Mouse (Mus musculus): ENCODE measurements around the gene BC028528. TPM values are rescaled to one million over a fixed set of nuclear protein-coding genes. Genes with fewer than 3 reads are reported as not detected.
"Not testable (repeated sequence)": the region's sequence is repeated elsewhere in the genome, so short reads cannot be mapped to it uniquely, and the experiment has no call there.

The BC028528 gene
- polyA plus RNA-seq, 1 experiment = 0.30 TPM

- no peaks in the 10 kb centered on the region for H3K9me3 ChIP-seq
- H3K4me1 ChIP-seq = peaks cover 9% of the 10 kb centered on the region
- no peaks in the 10 kb centered on the region for H3K27me3 ChIP-seq (replicated peaks)
- no peak overlapping the region for H3K4me3 ChIP-seq (replicated peaks)
- TF ChIP-seq FLI1 (IDR thresholded peaks at IDR 0.05; ENCODE audit: low read length) (no peak), GATA1 (IDR thresholded peaks at IDR 0.05; ENCODE audit: borderline replicate concordance, low read length) (no peak)
- peaks cover 40% of the 10 kb centered on the region for H3K36me3 ChIP-seq (replicated peaks; ENCODE audit: low read length)
These were observed 30.0 kb downstream of the BC028528 start for GRCm38 (mm10) chr3:95861796-95862195.

- Histone ChIP-seq H3K4me3 (replicated peaks) (no peak overlapping the region), H3K4me1 (peaks cover 13% of the 10 kb centered on the region), H3K36me3 (replicated peaks; ENCODE audit: low read length) (peaks cover 36% of the 10 kb centered on the region), H3K27me3 (replicated peaks) (no peaks in the 10 kb centered on the region), H3K9me3 (no peaks in the 10 kb centered on the region)
- TF ChIP-seq FLI1 (IDR thresholded peaks at IDR 0.05; ENCODE audit: low read length) (no peak), GATA1 (IDR thresholded peaks at IDR 0.05; ENCODE audit: borderline replicate concordance, low read length) (no peak)
These were observed 30.6 kb downstream of the BC028528 start for GRCm38 (mm10) chr3:95861216-95861615.

GRCm38 (mm10) chr3:95860323-95860722 is 31.5 kb downstream of the BC028528 start:
- Histone ChIP-seq H3K9me3 (no peaks in the 10 kb centered on the region), H3K36me3 (replicated peaks; ENCODE audit: low read length) (peaks cover 27% of the 10 kb centered on the region), H3K27me3 (replicated peaks) (no peaks in the 10 kb centered on the region), H3K4me1 (peaks cover 17% of the 10 kb centered on the region), H3K4me3 (replicated peaks) (no peak overlapping the region)
- TF ChIP-seq FLI1 (IDR thresholded peaks at IDR 0.05; ENCODE audit: low read length) (no peak), GATA1 (IDR thresholded peaks at IDR 0.05; ENCODE audit: borderline replicate concordance, low read length) (no peak)

- Histone ChIP-seq H3K36me3 (replicated peaks; ENCODE audit: low read length) (peaks cover 17% of the 10 kb centered on the region), H3K4me1 (peaks cover 29% of the 10 kb centered on the region)
- not testable (repeated sequence) for H3K4me3 ChIP-seq (replicated peaks); H3K27me3 ChIP-seq (replicated peaks); H3K9me3 ChIP-seq
These were observed 33.5 kb downstream of the BC028528 start for GRCm38 (mm10) chr3:95858278-95858677.

DNA sequence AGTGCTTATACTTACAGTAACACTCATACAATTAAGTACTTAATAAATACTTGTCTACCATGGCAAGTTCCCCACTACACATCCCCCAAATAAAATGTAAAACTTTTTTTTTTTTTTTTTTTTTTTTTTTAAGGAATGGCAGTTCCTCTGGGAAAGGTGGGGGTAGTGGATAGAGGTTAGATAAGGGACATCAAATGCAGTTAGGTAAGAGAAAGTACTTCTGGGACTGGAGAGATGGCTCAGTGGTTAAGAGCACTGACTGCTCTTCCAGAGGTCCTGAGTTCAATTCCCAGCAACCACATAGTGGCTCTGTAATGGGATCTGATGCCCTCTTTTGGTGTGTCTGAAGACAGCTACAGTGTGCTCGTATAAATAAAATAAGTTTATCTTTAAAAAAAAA is 34.8 kb downstream of the BC028528 start:
- peaks cover 23% of the 10 kb centered on the region for H3K36me3 ChIP-seq (replicated peaks; ENCODE audit: low read length)
- not testable (repeated sequence) for H3K27me3 ChIP-seq (replicated peaks); H3K9me3 ChIP-seq; H3K4me3 ChIP-seq (replicated peaks)
- H3K4me1 ChIP-seq = peaks cover 39% of the 10 kb centered on the region

GRCm38 (mm10) chr3:95856115-95856514 is 35.7 kb downstream of the BC028528 start:
- Histone ChIP-seq H3K36me3 (replicated peaks; ENCODE audit: low read length) (peaks cover 28% of the 10 kb centered on the region), H3K4me3 (replicated peaks) (peak overlapping the region; percentile 95), H3K4me1 (peaks cover 45% of the 10 kb centered on the region), H3K9me3 (no peaks in the 10 kb centered on the region), H3K27me3 (replicated peaks) (no peaks in the 10 kb centered on the region)
- TF ChIP-seq FLI1 (IDR thresholded peaks at IDR 0.05; ENCODE audit: low read length) = no peak
- TF ChIP-seq GATA1 (IDR thresholded peaks at IDR 0.05; ENCODE audit: borderline replicate concordance, low read length) = no peak

GRCm38 (mm10) chr3:95855502-95856089 is 36.2 kb downstream of the BC028528 start, which contains the start of gene Prpf3:
TSS of gene Prpf3 (minus strand) at chr3:95855885.
- no peaks in the 10 kb centered on the region for H3K27me3 ChIP-seq (replicated peaks)
- peak within 1 kb of the TSS; percentile 95 for H3K4me3 ChIP-seq (replicated peaks)
- H3K36me3 ChIP-seq (replicated peaks; ENCODE audit: low read length) = peaks cover 33% of the 10 kb centered on the region
- TF ChIP-seq FLI1 (IDR thresholded peaks at IDR 0.05; ENCODE audit: low read length) (peak; percentile 63; the same call in 1 of the 2 replicates), GATA1 (IDR thresholded peaks at IDR 0.05; ENCODE audit: borderline replicate concordance, low read length) (no peak)
- peaks cover 48% of the 10 kb centered on the region for H3K4me1 ChIP-seq
- no peaks in the 10 kb centered on the region for H3K9me3 ChIP-seq

DNA sequence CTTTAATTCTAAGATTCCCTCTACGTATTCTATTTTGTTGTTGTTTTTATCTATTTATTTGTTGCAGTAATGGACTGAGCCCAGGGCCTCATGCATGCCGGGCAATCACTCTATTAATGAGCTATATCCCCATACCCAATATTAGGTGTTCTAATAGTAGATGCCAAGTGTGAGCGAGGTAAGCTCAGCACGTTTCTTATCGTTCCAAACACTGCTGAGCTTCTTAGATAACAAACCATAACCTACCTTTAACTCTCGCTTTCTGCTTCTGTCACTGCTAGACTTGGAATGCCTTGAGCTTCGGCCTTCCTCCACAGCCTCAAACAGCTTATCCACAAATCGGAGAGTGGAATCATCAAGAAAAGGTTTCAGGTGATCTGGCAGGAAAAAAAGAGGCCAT is 40.5 kb downstream of the BC028528 start:
- Histone ChIP-seq H3K4me1 (peaks cover 53% of the 10 kb centered on the region), H3K36me3 (replicated peaks; ENCODE audit: low read length) (peaks cover 73% of the 10 kb centered on the region), H3K9me3 (no peaks in the 10 kb centered on the region), H3K4me3 (replicated peaks) (no peak overlapping the region), H3K27me3 (replicated peaks) (no peaks in the 10 kb centered on the region)
- no peak for TF ChIP-seq FLI1 (IDR thresholded peaks at IDR 0.05; ENCODE audit: low read length)
- no peak for TF ChIP-seq GATA1 (IDR thresholded peaks at IDR 0.05; ENCODE audit: borderline replicate concordance, low read length)

DNA sequence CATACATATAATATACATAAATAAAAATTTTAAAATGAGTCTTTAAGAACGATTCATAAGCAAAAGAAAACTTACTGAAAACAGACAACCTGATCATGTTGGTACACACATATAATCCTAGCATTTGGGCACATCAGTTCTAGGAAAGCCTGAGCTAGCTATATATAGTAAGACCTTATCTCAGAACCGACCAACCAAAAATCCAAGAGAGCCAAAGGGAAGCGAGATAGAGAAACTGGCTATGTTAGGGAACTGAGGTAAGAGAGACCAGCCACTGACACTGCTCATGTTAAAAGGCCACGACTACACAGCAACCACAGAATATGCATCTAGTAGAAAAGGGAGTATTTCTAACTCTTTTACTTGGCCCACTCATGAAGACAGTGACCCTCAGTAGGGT is 41.2 kb downstream of the BC028528 start:
- Histone ChIP-seq H3K9me3 (no peaks in the 10 kb centered on the region), H3K4me1 (peaks cover 48% of the 10 kb centered on the region), H3K4me3 (replicated peaks) (no peak overlapping the region), H3K36me3 (replicated peaks; ENCODE audit: low read length) (peaks cover 80% of the 10 kb centered on the region), H3K27me3 (replicated peaks) (no peaks in the 10 kb centered on the region)
- TF ChIP-seq FLI1 (IDR thresholded peaks at IDR 0.05; ENCODE audit: low read length) (no peak), GATA1 (IDR thresholded peaks at IDR 0.05; ENCODE audit: borderline replicate concordance, low read length) (no peak)

DNA sequence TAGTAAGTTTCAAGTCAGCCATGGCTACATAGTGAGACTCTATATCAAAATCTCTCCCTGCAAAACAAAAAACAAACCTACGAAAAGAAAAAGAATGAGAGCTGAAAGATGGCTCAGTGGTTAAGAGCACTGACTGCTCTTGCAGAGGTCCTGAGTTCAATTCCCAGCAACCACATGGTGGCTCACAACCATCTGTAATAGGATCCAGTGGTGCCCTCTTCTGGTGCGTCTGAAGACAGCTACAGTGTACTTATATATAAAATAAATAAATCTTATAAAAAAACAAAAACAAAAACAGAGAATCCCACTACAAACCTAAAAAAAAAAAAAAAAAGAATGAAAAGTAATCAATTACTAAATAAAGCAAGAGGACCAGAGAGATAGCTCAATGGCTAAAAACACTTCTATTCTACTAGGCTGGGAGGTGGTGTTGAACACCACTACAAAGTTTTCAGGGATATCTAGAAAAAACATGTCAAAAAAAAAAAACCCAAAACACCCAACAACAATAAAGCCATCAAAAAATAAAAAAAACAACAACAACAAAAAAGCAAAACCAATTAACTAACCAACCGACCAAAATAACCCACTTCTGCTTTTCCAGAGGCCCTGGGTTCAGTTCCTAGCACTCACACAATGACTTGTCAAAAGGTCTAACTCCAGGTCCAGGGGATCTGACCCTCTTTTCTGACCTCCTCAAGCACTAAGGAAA is 49.1 kb downstream of the BC028528 start:
- Histone ChIP-seq H3K36me3 (replicated peaks; ENCODE audit: low read length) (peaks cover 95% of the 10 kb centered on the region), H3K27me3 (replicated peaks) (no peaks in the 10 kb centered on the region), H3K9me3 (no peaks in the 10 kb centered on the region), H3K4me3 (replicated peaks) (no peak overlapping the region), H3K4me1 (peaks cover 8% of the 10 kb centered on the region; the same call in 1 of the 2 replicates)
- TF ChIP-seq GATA1 (IDR thresholded peaks at IDR 0.05; ENCODE audit: borderline replicate concordance, low read length) = no peak
- TF ChIP-seq FLI1 (IDR thresholded peaks at IDR 0.05; ENCODE audit: low read length) = no peak
